8 mouse cellular contexts compared by ENCODE assay signal in the genomic region with DNA sequence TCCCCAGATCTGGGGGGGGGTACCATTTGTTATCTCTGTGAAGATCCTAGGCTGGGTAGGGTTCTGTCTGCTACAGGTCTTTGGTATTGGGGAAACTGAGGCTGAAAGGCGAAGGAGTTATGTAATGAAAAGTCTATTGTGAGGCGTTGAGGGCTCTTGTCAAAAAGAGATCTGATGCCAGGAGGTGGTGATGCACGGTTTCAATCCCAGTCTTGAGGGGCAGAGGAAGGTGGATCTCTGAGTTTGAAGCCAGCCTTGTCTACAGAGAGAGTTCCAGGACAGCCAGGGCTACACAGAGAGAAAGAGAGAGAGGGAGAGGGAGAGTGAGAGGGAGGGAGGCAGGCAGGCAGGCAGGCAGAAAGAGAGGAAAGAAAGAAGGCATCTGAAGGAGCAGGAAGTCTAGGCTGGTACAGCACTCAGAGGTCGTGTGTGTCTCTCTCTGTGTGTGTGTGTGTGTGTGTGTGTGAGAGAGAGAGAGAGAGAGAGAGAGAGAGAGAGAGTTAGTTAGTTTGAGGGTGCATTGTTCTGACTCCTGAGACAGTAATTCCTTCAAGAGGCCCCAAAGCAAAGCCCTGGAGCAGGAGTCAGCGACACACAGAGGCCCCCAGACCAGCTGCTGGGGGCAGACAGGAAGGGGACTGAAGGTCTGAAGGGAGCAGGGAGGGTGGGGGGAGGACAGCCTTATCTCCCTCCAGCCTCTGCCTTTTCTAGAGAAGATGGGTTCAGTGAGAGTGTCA. TPM values are rescaled to one million over a fixed set of nuclear protein-coding genes. Genes with fewer than 3 reads are reported as not detected.
A peak's percentile ranks its signal among the peaks of the same experiment; 100 is the strongest.
DNase-seq lines count a peak whose midpoint lies in the region; ATAC-seq and TF ChIP-seq lines count a peak whose summit lies in the region.

No protein-coding gene starts in this region.

- TF ChIP-seq POLR2A in limb, embryonic 14.5 days (IDR thresholded peaks at IDR 0.05; ENCODE audit: borderline replicate concordance, extremely low read depth, insufficient read depth, insufficient read length), result no peak

- 42% methylated on average over 5 of the region's 5 CpGs for WGBS in forebrain, embryonic 11.5 days
- 41% methylated on average over 5 of the region's 5 CpGs for WGBS in forebrain, embryonic 16.5 days
- 44% methylated on average over 5 of the region's 5 CpGs for WGBS in neural tube, embryonic 11.5 days
- 50% methylated on average over 5 of the region's 5 CpGs for WGBS in limb, embryonic 14.5 days

- no peak overlapping the region for H3K4me2 ChIP-seq in forebrain, embryonic 11.5 days (ENCODE audit: low read depth, low read length, severe bottlenecking)
- H3K4me2 ChIP-seq in forebrain, embryonic 16.5 days (ENCODE audit: low read length), result no peak overlapping the region
- H3K4me2 ChIP-seq in neural tube, embryonic 11.5 days (ENCODE audit: low read depth), result no peak overlapping the region
- H3K4me2 ChIP-seq in limb, embryonic 14.5 days (replicated peaks; ENCODE audit: low read depth, low read length, severe bottlenecking), result 0 out of 2 replicates have a peak overlapping the region, but pooled peaks have one; percentile 14

- ATAC-seq in forebrain, embryonic 11.5 days (replicated peaks; ENCODE audit: low FRiP score), result no peak
- no peak for ATAC-seq in forebrain, embryonic 16.5 days
- no peak for ATAC-seq in neural tube, embryonic 11.5 days (ENCODE audit: insufficient read depth, low FRiP score, low TSS enrichment)
- ATAC-seq in limb, embryonic 14.5 days (ENCODE audit: low FRiP score, low read depth), result no peak

- H3K4me3 ChIP-seq in forebrain, embryonic 11.5 days (ENCODE audit: low read depth, low read length), result no peak overlapping the region
- no peak overlapping the region for H3K4me3 ChIP-seq in forebrain, embryonic 16.5 days (replicated peaks; ENCODE audit: low read length)
- no peak overlapping the region for H3K4me3 ChIP-seq in neural tube, embryonic 11.5 days (ENCODE audit: low read depth, low read length)
- H3K4me3 ChIP-seq in limb, embryonic 14.5 days (replicated peaks; ENCODE audit: low read length), result 0 out of 2 replicates have a peak overlapping the region, but pooled peaks have one; percentile 76

- H3K9ac ChIP-seq in forebrain, embryonic 11.5 days (ENCODE audit: low read length), result peak overlapping the region; percentile 8; the same call in 1 of the 2 replicates
- no peak overlapping the region for H3K9ac ChIP-seq in forebrain, embryonic 16.5 days (replicated peaks; ENCODE audit: low read depth, low read length)
- H3K9ac ChIP-seq in neural tube, embryonic 11.5 days (ENCODE audit: low read length), result peak overlapping the region; percentile 22; the same call in 1 of the 2 replicates
- peak overlapping the region; percentile 8; the same call in 1 of the 2 replicates for H3K9ac ChIP-seq in limb, embryonic 14.5 days (ENCODE audit: low read depth, low read length, severe bottlenecking)

- no peaks in the 10 kb centered on the region for H3K9me3 ChIP-seq in forebrain, embryonic 11.5 days (ENCODE audit: control insufficient read depth, low read length)
- H3K9me3 ChIP-seq in forebrain, embryonic 16.5 days (ENCODE audit: control insufficient read depth, low read length), result no peaks in the 10 kb centered on the region
- no peaks in the 10 kb centered on the region for H3K9me3 ChIP-seq in neural tube, embryonic 11.5 days (ENCODE audit: control insufficient read depth, low read length)
- H3K9me3 ChIP-seq in limb, embryonic 14.5 days (ENCODE audit: control insufficient read depth, low read length), result no peaks in the 10 kb centered on the region

- no peaks in the 10 kb centered on the region for H3K27me3 ChIP-seq in forebrain, embryonic 11.5 days (ENCODE audit: control insufficient read depth, insufficient read depth, low read length)
- H3K27me3 ChIP-seq in forebrain, embryonic 16.5 days (replicated peaks; ENCODE audit: control insufficient read depth, insufficient read depth, low read length), result no peaks in the 10 kb centered on the region
- no peaks in the 10 kb centered on the region for H3K27me3 ChIP-seq in neural tube, embryonic 11.5 days (ENCODE audit: control insufficient read depth, insufficient read depth, low read length)
- no peaks in the 10 kb centered on the region for H3K27me3 ChIP-seq in limb, embryonic 14.5 days (ENCODE audit: control insufficient read depth, insufficient read depth, low read length)

- no peak overlapping the region for H3K27ac ChIP-seq in forebrain, embryonic 11.5 days (ENCODE audit: low read depth, low read length)
- no peak overlapping the region for H3K27ac ChIP-seq in forebrain, embryonic 16.5 days (ENCODE audit: low read length)
- H3K27ac ChIP-seq in neural tube, embryonic 11.5 days (ENCODE audit: low read depth, low read length), result no peak overlapping the region
- no peak overlapping the region for H3K27ac ChIP-seq in limb, embryonic 14.5 days (replicated peaks; ENCODE audit: low read depth, low read length)

- peaks cover 57% of the 10 kb centered on the region for H3K4me1 ChIP-seq in forebrain, embryonic 11.5 days (replicated peaks; ENCODE audit: control insufficient read depth, insufficient read depth, low read length)
- H3K4me1 ChIP-seq in forebrain, embryonic 16.5 days (replicated peaks; ENCODE audit: control insufficient read depth, insufficient read depth, low read length), result peaks cover 81% of the 10 kb centered on the region
- H3K4me1 ChIP-seq in neural tube, embryonic 11.5 days (ENCODE audit: control insufficient read depth, insufficient read depth, low read length), result peaks cover 61% of the 10 kb centered on the region
- H3K4me1 ChIP-seq in limb, embryonic 14.5 days (ENCODE audit: control insufficient read depth, insufficient read depth, low read length), result peaks cover 77% of the 10 kb centered on the region

- no peak for DNase-seq in forebrain, embryonic 11.5 days (ENCODE audit: low spot score)
- DNase-seq in neural tube, embryonic 11.5 days (ENCODE audit: low spot score), result no peak
- DNase-seq in neural tube, embryonic 10.5 days (ENCODE audit: extremely low spot score, low spot score), result no peak
- DNase-seq in limb, embryonic 14.5 days (ENCODE audit: low spot score), result no peak
- DNase-seq in thymus, postnatal 0 days (ENCODE audit: low spot score), result peak; percentile 43
- no peak for DNase-seq in cerebellum, adult 11-12 months
- DNase-seq in left cerebral cortex, adult 18-20 months (ENCODE audit: low spot score in 2 of 2), result no peak

- no peaks in the 10 kb centered on the region for H3K36me3 ChIP-seq in forebrain, embryonic 11.5 days (ENCODE audit: control insufficient read depth, insufficient read depth, low read length)
- H3K36me3 ChIP-seq in forebrain, embryonic 16.5 days (ENCODE audit: control insufficient read depth, insufficient read depth), result no peaks in the 10 kb centered on the region
- no peaks in the 10 kb centered on the region for H3K36me3 ChIP-seq in neural tube, embryonic 11.5 days (ENCODE audit: control insufficient read depth, insufficient read depth, low read length)
- H3K36me3 ChIP-seq in limb, embryonic 14.5 days (ENCODE audit: control insufficient read depth, insufficient read depth, low read length), result peaks cover 5% of the 10 kb centered on the region

RNA-seq across cellular contexts. Expression of a gene that starts 4.4 kb away (rescaled TPM):
- 17.3 and 19.7 TPM in 2 replicates for polyA plus RNA-seq in forebrain, embryonic 11.5 days (2014; fragmentation: Nextera tagmentation; extraction: Ambion mirVana)
- polyA plus RNA-seq in forebrain, embryonic 16.5 days (2015; fragmentation: Nextera tagmentation; extraction: Ambion mirVana), result 25.1 and 28.3 TPM in 2 replicates
- polyA plus RNA-seq in neural tube, embryonic 11.5 days (2014; fragmentation: Nextera tagmentation; extraction: Ambion mirVana), result 16.6 and 18.1 TPM in 2 replicates
- 58.7 and 79.0 TPM in 2 replicates for polyA plus RNA-seq in limb, embryonic 14.5 days (2012; rRNA removed)
- 27.4 and 29.6 TPM in 2 replicates for polyA plus RNA-seq in limb, embryonic 14.5 days (2014; fragmentation: Nextera tagmentation; extraction: Ambion mirVana)
- polyA plus RNA-seq in thymus, postnatal 0 days (2015; fragmentation: Nextera tagmentation; extraction: Ambion mirVana), result 32.0 and 32.2 TPM in 2 replicates
- total RNA-seq in left cerebral cortex, adult 18-20 months (2021), result 100 to 1,000 TPM; 210 to 213 TPM
